Mouse (Mus musculus) c-Kit-positive CD71-positive TER-119-positive erythroid progenitor cells, embryonic 14.5 days (primary cell): ENCODE measurements around the gene Qdpr.
"Not testable (repeated sequence)": the region's sequence is repeated elsewhere in the genome, so short reads cannot be mapped to it uniquely, and the experiment has no call there.

Experiments
- DNase-seq: peaks from one replicate; pipeline ENCODE4 v3.0.0-alpha.2; 2013; ENCODE audit warnings: low spot score

Qdpr gene

DNA sequence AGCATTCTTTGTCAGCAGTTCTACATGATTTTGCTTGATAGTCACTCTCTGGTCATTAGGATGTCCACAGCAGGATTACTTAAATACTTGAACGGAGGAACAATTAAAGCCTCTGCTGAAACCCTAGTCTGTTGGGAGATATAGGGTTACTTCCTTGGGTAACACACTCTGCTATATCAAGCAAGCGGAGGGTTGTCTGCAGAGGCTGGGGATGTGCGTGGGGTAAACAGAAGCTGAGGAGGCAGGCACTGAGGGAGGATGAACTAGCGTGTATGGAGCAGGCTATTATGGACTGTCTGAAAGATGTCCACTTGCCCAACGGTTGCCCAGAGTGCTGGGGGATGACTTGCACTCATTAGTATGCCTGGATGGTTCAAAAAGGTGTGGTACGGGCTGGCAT lies 3.4 kb upstream of the Qdpr start, which contains the start of gene Clrn2:
Gene Clrn2, plus strand, starts transcription at position 301 of the 400 bp plus-strand sequence.
- DNase-seq: no peak

- DNase-seq: no peak
These were observed 830 bp downstream of the Qdpr start for GRCm38 (mm10) chr5:45449206-45449605.

DNA sequence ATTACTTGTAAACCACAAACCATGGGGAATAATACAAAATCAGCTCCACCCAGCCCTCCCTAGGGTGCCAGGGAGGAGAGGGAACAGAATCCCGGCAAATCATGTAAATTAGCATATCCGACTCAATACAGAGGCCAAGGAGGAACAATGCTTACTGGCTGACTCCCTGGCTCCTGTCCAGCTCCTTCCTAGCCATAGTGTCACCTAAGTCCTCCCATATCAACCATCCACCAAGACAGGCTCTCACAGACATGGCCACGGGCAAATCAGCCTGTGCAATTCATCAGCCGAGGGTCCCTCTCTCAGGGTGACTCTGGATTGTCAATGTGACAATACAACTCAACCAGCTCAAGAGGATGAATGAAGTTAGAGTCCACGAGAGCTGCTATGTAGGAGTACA lies 1.4 kb downstream of the Qdpr start:
- no peak for DNase-seq

DNA sequence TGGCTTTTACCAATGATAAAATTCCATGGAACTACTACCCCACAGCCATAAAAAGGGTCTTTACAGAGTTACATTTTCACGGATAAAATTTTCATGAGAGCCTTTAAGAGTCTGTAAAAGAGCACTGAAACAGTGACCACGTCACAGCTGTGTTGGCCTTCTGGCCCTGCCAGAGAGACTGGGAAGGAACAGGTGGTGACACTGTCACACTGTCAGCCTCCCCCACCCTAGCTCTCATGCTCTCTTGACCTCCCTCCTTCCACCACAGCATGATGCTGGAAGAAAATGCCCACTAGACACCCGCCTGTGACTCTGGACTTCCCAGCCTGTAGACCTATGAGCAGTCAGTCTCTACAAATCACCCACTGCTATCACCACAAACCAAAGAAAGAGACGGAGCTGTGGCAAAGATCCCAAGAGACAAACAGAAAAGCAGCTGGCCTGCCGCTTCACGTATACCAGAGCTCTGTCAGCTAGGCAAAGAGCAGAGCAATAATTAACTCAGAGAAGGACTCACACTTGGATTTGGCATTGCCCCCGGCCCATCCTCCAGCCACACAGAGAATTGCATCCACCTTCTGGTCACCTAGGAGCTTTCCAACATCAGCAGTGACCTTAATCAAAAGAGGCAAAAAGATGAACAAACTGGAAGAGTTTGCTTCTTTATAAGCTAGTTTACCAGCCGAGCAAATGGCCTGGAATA lies 5.8 kb downstream of the Qdpr start:
- DNase-seq: no peak

DNA sequence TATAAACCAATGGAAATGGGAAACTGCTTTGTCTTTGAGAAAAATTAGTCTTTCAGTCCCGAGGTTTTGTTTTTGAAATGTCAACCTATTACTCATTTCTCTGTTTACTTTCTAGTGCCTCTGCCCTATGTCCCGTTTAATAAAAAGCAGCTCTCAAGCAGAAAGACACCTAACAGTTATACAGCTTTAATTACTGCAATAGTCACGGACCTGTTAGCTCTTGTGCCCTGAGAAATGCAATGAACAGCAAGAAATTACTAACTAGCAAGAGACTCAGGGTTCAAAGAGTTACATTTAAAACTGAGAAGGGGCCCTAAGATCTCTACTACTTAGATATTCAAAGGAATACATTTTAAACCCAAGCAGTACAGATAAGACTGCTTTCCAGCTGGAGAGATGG lies 8.3 kb downstream of the Qdpr start:
- no peak for DNase-seq

DNA sequence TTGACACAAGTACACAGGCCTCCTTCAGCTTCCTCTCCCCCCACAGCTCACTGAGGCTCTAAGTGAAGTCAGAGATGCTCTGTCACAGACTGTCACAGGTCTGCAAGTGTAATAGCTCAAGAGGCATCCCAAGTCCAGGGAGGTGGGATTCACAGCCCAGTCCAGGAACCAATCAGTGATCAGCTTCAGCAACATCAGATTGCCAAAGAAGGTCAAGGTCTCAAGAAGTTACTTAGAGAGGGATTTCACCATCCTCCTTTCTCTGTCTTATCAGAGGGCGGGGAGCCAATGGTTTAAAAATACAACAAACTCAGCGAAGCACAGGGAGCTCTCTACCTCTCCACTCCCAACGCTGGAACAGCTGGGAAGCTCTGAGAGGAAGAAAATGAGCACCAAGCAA lies 8.9 kb downstream of the Qdpr start:
- DNase-seq: no peak

DNA sequence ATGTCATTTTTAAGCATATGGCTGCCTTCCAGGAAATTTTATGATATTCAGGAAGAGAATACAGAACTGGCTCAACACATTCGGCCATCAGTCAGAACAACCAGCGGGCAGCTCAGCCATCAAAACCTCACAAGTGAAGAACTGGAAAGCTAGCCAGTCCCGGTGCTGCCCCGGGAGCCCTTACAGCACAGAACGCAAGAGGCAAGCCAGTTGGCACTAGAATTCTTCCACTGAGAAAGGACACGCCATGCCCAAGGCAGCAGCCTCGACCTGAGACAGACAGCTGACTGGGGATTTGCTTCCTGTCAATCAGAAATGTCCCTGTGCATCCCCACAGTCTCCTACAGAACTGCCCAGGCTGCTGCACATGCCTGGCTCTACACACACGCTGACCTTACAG lies 11.7 kb downstream of the Qdpr start:
- no peak for DNase-seq

- no peak for DNase-seq
These were observed 12.2 kb downstream of the Qdpr start for GRCm38 (mm10) chr5:45437826-45438225.

DNA sequence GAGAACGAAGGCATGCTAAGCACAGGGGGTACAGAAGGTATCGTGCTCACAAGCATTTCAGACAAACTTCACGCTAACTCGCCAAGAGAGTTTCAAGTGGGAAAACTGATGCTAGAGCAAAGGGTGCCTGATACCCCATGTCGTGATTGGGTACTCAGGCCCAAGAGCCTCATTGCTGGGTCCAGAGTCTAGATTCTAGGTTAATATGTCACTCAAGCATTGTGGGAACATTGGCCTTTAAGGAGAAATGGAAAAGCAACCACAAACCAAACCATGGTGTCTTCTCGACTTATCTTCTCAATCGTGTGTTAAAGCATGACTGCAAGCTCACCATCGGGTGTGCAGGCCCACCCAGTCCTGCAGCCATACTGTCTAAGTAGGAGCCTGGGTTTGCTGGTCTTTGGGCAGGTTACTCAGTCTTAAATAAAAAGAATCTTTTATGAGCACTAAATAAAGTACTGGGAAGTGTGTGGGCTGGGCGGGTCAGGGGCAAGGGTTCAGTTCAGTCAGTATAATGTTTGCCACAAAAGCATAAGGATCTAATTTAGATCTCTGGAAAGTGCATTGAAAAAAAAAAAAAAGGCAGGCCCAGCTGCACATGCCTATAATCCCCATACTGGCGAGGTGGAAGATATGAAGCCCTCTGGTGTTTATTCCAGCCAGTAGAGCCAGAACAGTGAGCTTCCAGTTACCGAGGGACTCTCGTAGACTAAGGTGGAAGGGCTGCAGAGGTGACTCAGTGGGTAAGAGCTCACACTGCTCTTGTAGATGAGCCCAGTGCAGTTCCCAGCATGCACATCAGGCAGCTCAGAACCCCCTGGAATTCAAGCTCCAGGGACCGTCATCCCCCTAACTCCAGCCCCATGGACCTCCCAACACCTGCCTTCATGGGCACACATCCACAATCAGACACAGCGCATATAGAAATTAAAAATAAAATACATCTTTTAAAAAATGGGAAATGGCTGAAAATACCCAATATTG lies 13.8 kb downstream of the Qdpr start:
- DNase-seq: no peak

- DNase-seq: no peak
These were observed 22.1 kb downstream of the Qdpr start for GRCm38 (mm10) chr5:45427891-45428290.

DNA sequence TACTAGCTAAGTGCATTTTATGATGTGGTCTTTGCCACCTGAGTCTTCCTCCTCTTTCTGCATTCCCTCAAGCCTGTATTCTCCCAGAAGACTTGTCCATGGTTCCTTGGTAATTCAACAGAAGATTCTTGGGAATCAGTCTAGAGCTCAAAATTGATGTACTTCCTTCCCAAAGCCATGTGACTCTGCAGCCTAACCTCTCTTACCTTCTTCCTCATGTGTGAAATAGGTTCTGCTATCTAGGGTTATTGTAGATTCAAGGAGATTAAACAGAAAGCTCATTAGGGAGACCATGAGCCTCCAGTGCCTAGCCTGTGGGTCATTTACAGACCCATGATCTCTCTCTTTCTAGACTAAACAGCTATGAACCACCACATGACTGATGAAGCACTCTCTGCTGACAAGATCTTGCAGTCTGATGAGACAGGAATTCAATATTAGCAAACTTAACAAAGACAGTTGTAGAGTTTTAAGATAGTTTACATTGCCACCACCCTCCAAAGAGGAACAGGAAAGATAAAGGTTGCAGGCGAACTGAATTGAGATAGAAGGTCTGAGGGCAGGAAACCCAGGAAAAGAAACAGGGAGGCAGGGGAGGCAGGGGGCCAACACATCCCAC lies 23.5 kb downstream of the Qdpr start:
- no peak for DNase-seq

DNA sequence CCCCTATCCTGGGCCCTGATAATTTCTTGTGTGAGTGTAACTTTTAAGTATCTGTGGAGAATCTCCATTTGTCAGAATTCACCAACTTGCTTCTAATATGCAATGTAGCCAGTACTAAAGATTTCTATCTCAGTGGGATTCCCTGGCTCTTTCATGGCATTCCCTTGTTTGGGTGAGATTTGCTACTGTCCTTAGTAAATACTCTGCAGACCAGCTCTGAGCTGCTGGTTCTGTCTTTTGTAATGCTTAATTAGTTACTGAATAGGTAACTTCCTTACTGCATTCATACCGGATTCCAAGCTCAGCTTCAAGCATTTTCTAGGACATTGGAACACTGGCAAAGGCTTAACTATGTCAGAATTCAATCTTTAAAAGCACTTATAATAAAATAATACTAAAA lies 24.3 kb downstream of the Qdpr start:
- not testable (repeated sequence) for DNase-seq

DNA sequence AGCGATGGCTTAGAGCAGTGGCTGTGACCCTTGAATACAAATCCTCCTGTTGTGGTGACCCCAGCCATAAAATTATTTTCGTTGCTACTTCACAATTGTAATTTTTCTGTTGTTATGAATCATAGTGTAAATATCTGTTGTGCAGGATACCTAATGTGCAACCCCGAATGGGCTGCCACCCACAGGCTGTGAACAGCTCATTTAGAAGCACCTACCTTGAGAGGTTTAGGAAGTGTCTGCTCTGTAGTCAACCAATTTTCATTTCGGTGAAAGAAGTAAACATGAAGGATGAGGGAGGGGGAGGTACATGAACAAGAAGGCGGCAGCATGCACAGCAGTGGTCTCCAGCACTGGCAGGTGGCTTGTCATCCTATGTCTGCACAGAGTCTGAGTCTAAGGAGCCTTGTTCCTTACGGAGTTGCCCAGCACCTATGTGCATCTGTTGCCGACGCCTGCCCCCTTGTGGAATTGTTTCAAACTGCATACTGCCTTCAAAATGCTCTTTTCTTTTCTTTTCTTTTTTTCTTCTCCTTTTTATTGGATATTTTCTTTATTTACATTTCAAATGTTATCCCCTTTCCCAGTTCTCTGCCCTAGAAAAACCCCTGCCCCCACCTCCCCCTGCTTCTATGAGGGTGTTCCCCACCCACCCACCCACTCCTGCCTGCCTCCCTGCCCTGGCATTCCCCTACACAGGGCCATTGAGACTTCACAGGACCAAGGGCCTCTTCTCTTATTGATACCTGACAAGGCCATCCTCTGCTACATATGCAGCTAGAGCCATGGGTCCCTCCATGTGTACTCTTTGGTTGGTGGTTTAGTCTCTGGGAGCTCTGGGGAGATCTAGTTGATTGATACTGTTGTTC lies 25.8 kb downstream of the Qdpr start:
- DNase-seq: peak; percentile 35

- DNase-seq: no peak
These were observed 27.9 kb downstream of the Qdpr start for GRCm38 (mm10) chr5:45421881-45422844.

DNA sequence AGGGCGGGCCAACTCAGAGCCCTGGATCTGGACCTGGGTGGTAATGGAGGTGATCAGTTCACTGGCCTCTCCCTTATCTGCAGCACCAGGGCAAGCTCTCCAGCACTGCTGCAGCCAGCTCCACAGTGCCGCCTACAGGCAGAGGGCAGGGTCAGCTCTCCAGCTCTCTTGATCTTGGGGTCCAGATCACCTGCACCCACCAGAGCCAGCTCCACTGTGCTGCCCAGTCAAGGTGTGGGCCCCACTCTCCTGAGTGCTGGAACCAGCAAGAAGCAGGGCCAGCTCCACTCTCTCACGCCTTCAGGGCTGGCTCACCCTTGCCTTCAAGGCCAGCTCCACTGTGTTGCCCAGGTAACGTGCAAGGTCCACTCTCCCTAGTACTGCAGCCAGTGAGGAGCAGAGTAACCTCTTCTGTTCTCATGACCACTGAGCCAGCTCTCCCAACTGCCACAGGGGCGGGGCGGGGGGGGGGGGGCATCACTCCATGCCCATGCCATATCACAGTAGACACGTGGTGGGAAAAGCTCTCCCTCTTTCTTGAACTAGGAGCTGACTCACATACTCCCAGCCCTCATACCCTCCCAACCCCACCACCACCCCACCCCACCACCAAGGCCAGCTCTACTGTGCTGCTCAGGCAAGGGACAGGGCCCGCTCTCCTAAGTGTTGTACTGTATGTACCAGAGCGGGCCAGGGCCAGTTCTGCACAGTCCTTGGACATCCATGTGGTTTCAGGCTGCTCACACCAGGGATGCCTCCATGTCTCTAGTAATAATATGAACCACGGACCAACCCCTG lies 30.0 kb downstream of the Qdpr start:
- DNase-seq: peak; percentile 15

GRCm38 (mm10) chr5:45417859-45418443 lies 32.1 kb downstream of the Qdpr start:
- DNase-seq: no peak

GRCm38 (mm10) chr5:45416478-45416877 lies 33.6 kb downstream of the Qdpr start:
- no peak for DNase-seq

DNA sequence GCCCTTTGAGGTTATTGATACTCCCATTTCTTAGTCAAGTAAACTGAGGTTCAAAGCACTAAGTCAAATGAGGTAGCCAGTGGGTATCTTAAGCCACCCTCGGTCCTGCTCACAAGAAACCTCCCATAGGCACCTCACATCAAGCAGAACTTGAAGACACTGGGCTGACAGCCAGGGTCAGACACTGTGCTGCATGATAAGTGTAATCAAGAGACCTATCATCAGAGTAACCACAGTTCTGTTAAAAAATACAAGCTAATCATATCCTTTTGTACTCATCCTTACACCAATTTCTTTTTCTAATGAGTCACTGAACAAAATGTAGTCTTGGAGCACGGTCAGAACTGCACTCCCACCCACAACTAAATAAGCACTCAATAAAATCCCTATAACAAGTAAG lies 43.9 kb downstream of the Qdpr start:
- DNase-seq: no peak

DNA sequence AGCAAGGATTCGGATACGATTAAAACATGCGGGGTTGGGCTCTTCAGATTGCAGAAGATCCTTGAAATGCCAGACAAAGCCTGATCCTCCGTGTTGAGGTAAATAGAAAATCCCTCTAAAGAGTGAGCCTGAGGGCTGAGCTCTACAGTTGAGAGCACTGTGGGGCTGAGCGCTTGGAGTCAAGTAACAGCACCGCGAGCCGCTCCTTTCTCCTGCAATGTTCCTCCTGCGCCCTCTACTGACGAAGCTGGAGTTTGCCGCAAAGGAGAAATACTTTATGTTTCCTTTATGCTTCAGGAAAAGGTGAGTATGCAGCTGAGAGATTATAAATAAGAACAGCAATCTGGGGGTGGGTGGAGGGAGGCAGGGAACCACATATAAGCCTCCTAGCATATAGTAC lies 47.4 kb downstream of the Qdpr start:
- peak; percentile 15 for DNase-seq
